In the genomic region with DNA sequence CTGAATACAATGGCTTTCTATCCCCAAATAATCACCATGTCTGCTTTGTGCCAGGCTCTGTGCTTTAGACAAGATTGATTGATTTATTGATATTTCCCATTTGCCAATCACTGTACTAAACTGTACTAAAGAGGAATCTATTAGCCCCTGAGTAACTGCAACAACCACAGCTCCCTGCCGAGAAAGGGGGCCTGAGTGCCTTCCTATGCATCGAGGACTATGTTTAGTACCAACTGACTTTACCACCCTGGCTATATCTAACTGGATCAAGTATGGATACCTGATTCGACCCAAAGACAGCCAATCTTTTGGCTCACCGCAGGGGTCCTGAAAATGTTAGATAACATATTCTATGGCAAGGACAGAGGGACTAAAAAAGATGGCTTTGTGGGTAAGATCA, we compare ENCODE assay signal across 34 mouse cellular contexts.
"Had no signal": no experiment of that assay in that cellular context is flagged by ENCODE, and none has a peak within 500 bp of the region (broad histone marks: within the 10 kb centered on the region; RNA-seq: fewer than 3 reads in every experiment).

No protein-coding gene starts in this region.

- H3K4me2 ChIP-seq: heart, embryonic 11.5 days; heart, embryonic 12.5 days; heart, embryonic 13.5 days; heart, embryonic 15.5 days; hindbrain, embryonic 12.5 days; hindbrain, embryonic 13.5 days; hindbrain, embryonic 14.5 days; hindbrain, embryonic 15.5 days; intestine, embryonic 15.5 days; kidney, embryonic 15.5 days had no signal

- H3K4me3 ChIP-seq: heart, embryonic 10.5 days; heart, embryonic 12.5 days; heart, embryonic 13.5 days; heart, embryonic 15.5 days; hindbrain, embryonic 10.5 days; hindbrain, embryonic 12.5 days; hindbrain, embryonic 13.5 days; hindbrain, embryonic 15.5 days; intestine, embryonic 15.5 days; kidney, embryonic 15.5 days; layer of hippocampus, adult 2 months had no signal

- H3K9ac ChIP-seq: heart, embryonic 12.5 days; heart, embryonic 13.5 days; heart, embryonic 15.5 days; hindbrain, embryonic 12.5 days; hindbrain, embryonic 13.5 days; hindbrain, embryonic 14.5 days; hindbrain, embryonic 15.5 days; intestine, embryonic 15.5 days; kidney, embryonic 15.5 days had no signal

- H3K27me3 ChIP-seq: intestine, embryonic 15.5 days had no signal

- ATAC-seq: hindbrain, embryonic 16.5 days; hindbrain, postnatal 0 days; inflammation-experienced regulatory T-cells, adult 6 months; intestine, embryonic 15.5 days; intestine, embryonic 16.5 days; intestine, postnatal 0 days had no signal

- H3K27ac ChIP-seq: heart, embryonic 10.5 days; heart, embryonic 13.5 days; heart, embryonic 15.5 days; hindbrain, embryonic 10.5 days; hindbrain, embryonic 12.5 days; hindbrain, embryonic 13.5 days; hindbrain, embryonic 14.5 days; hindbrain, embryonic 15.5 days; hindbrain, postnatal 0 days; intestine, embryonic 15.5 days; kidney, embryonic 15.5 days; kidney, postnatal 0 days; layer of hippocampus, adult 2 months had no signal

- DNase-seq: heart, postnatal 10 days; heart, postnatal 14 days; heart, postnatal 4 days; kidney, adult 11 months; kidney, adult 18-20 months; kidney, adult 2 months; kidney, adult 8-10 months; kidney, adult 9 months; kidney, postnatal 10 days; kidney, postnatal 14 days; kidney, postnatal 25 days; kidney, postnatal 36 days; kidney, postnatal 4 days; layer of hippocampus, adult 9-11 months; layer of hippocampus, postnatal 36 days had no signal

- H3K9me3 ChIP-seq: heart, embryonic 10.5 days; heart, embryonic 12.5 days; heart, embryonic 13.5 days; heart, embryonic 15.5 days; hindbrain, embryonic 10.5 days; hindbrain, embryonic 12.5 days; hindbrain, embryonic 13.5 days; hindbrain, embryonic 15.5 days; intestine, embryonic 15.5 days; kidney, embryonic 15.5 days had no signal

- H3K36me3 ChIP-seq: heart, embryonic 10.5 days; heart, embryonic 12.5 days; heart, embryonic 13.5 days; heart, embryonic 15.5 days; hindbrain, embryonic 10.5 days; hindbrain, embryonic 12.5 days; hindbrain, embryonic 13.5 days; hindbrain, embryonic 15.5 days; intestine, embryonic 15.5 days; kidney, embryonic 15.5 days had no signal

- H3K4me1 ChIP-seq: heart, embryonic 12.5 days; heart, embryonic 13.5 days; heart, embryonic 15.5 days; intestine, embryonic 15.5 days; kidney, embryonic 15.5 days had no signal
